Mouse (Mus musculus) E14TG2a.4 (cell line): Measurements from ENCODE around the gene Ncmap.

ENCODE experiments used
- H3K27me3 ChIP-seq: 2 replicates; pipeline ENCODE4 v1.6.1; 2014; ENCODE audit warnings: low read length, control low read depth; ENCODE audit not compliant: insufficient read depth
- H3K36me3 ChIP-seq: 2 replicates; pipeline ENCODE4 v1.6.1; 2014; ENCODE audit warnings: low read length, control low read depth; ENCODE audit not compliant: insufficient read depth
- H3K4me1 ChIP-seq: replicated peaks from 2 replicates; pipeline ENCODE4 v1.6.1; 2014; ENCODE audit warnings: low read depth, low read length, control low read depth
- H3K4me3 ChIP-seq: replicated peaks from 2 replicates; pipeline ENCODE4 v1.5.1; 2014; ENCODE audit warnings: mild to moderate bottlenecking, low read length
- H3K9me3 ChIP-seq: 2 replicates; pipeline ENCODE4 v1.6.1; 2014; ENCODE audit warnings: low read length, control low read depth
- CTCF ChIP-seq: conservative IDR thresholded peaks from 2 replicates; pipeline ENCODE4 v1.5.1; 2014; ENCODE audit warnings: low read length
- NANOG ChIP-seq: IDR thresholded peaks from 2 replicates; pipeline ENCODE4 v1.6.1; 2014; ENCODE audit warnings: borderline replicate concordance, low read length, mixed read lengths
- POU5F1 ChIP-seq: IDR thresholded peaks from 2 replicates; pipeline ENCODE4 v1.6.1; 2014; ENCODE audit warnings: low read length, borderline replicate concordance

Gene Ncmap

DNA sequence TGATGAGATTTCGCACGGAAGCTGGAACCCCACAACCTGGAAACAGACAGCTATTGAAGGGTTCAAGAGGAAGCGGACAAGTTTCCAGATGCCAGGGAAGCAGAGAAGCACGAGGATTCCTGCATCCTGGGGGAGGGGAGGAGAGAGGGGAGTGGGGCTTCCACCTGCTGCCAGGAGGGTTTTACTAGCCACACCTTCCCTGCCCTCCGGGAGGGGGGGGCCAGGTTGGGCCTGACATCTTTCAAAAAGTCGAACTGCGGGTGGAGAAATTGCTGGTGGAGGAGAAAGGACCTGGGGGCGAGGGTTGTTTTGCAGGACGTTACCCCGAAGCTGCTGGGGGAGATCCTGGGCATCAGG lies 35.0 kb upstream of the Ncmap start:
- TF ChIP-seq NANOG: no peak
- TF ChIP-seq POU5F1: no peak
- TF ChIP-seq CTCF: no peak
- peak overlapping the region; percentile 92 for H3K4me3 ChIP-seq
- H3K4me1 ChIP-seq: peaks cover 69% of the 10 kb centered on the region
- peaks cover 2% of the 10 kb centered on the region for H3K9me3 ChIP-seq
- H3K27me3 ChIP-seq: no peaks in the 10 kb centered on the region
- peaks cover 18% of the 10 kb centered on the region; the same call in 1 of the 2 replicates for H3K36me3 ChIP-seq

DNA sequence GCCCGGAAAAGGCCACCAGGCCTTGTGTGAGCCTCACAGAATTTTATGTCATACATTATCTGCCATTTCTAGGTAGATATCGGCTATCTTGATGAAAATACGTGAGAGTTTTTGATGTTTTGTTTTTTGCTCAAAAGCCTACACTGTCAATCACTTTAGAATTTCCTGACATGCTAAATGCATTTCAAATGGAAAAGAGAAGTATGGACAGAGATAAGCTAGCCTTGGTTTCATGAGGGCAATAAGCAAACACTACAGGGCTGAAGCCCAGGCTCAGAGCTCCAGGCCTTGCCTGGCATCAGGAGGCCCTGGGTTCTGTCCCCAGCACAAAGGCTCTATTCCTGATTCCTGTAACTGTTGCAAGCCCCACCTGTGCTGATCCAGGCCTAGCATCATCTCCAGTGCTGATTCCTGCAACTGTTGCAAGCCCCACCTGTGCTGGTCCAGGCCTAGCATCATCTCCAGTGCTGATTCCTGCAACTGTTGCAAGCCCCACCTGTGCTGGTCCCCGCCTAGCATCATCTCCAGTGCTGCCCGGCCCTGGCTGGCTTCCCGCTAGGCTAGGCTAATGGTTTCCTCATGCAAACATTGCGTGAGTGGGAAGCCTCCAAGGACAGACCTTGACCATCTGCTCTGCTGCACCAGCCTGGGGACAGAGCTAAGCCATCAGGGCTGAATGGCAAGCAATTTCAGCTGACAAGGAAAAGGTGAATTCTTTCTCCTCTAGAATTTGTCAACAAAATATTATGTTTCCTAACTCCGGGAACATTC lies 32.1 kb upstream of the Ncmap start:
- Histone ChIP-seq H3K9me3 (peaks cover 10% of the 10 kb centered on the region), H3K27me3 (no peaks in the 10 kb centered on the region)
- no peak for TF ChIP-seq POU5F1
- TF ChIP-seq CTCF: no peak
- no peak for TF ChIP-seq NANOG

DNA sequence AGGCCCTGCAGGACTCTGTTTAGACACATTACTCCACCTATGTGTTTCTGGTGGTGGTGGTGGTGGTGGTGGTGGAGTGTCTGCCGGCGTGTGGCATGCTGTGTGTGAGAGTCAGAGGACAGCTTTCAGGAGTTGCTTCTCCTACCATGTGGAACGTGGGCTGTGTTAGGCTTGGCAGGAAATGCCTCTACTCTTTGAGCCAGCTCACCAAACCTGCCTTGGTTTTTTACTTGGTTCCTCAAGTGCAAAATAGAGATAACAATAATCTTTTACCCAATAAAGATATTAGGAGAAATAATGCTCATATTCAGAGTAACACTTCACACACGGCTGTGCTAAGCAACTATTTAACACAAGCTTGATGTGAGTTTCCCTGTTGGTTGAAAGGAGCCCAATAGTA lies 31.4 kb upstream of the Ncmap start:
- Histone ChIP-seq H3K4me3 (no peak overlapping the region), H3K36me3 (peaks cover 54% of the 10 kb centered on the region), H3K27me3 (no peaks in the 10 kb centered on the region), H3K9me3 (peaks cover 10% of the 10 kb centered on the region), H3K4me1 (peaks cover 50% of the 10 kb centered on the region)
- TF ChIP-seq POU5F1 (no peak), CTCF (no peak), NANOG (no peak)

More for the DNA sequence above, 32.1 kb upstream of the Ncmap start:
- Histone ChIP-seq H3K4me3 (no peak overlapping the region), H3K4me1 (peaks cover 49% of the 10 kb centered on the region), H3K36me3 (peaks cover 46% of the 10 kb centered on the region)

DNA sequence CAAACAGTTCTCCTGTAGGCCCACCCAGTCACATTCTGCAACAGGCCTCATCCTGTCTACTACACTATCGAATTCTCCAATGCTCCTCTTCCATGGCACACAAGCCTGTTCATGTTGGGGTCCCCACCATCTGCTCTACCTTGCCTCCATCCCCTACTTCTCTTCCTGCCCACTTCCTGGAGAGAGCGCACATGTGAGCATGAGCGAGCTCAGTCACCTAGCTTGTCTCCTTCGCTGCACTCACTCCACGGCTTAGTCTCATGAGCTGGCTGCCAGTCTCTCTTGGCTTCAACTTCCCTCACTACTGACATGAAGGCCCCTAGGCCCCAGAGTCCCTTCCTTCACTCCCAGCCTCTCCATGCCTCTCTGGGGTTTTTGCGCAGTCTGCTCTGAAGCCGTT lies 28.6 kb upstream of the Ncmap start:
- Histone ChIP-seq H3K4me1 (peaks cover 50% of the 10 kb centered on the region), H3K9me3 (peaks cover 10% of the 10 kb centered on the region), H3K36me3 (peaks cover 79% of the 10 kb centered on the region), H3K4me3 (no peak overlapping the region), H3K27me3 (no peaks in the 10 kb centered on the region)
- TF ChIP-seq POU5F1: no peak
- TF ChIP-seq CTCF: no peak
- no peak for TF ChIP-seq NANOG

DNA sequence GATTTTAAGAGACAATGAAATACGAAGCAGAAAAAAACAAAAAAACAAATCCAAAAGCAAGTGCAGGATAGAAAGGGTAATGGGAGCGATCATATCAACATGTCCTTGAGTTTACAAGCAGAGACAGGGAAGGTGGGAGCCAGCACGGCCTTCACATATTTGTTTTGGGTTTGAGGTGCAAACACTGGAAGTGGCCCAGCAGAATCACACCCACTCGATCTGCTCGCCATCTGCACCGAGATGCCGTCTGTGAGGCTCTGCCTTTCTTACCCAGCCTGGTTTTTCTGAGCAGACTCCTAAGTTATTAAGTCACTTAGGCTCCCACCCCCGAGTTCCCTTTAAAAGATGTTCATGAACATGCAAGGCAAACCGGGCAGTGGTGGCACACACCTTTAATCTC lies 27.6 kb upstream of the Ncmap start:
- Histone ChIP-seq H3K36me3 (peaks cover 76% of the 10 kb centered on the region), H3K27me3 (no peaks in the 10 kb centered on the region), H3K9me3 (peaks cover 10% of the 10 kb centered on the region), H3K4me3 (no peak overlapping the region), H3K4me1 (peaks cover 50% of the 10 kb centered on the region)
- TF ChIP-seq NANOG (no peak), POU5F1 (no peak), CTCF (no peak)

DNA sequence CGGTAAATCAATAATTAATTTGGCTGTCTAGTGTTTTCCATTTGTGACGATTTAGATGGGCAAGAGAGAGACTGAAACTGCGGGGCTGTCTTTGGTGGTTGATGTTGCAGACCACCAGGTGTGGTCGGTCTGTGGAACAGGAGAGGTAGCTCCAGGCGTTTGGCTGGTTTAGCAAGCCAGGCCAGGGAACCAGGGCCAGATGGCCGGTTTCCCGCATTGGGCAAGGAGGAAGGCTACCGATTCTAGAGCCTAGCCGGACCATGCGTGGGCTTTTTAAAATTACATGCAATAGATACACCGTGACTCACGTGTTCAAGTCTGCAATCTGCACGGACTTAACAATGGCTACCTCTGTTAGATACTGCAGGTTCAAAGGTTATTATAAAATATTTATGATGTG lies 22.9 kb upstream of the Ncmap start:
- peaks cover 77% of the 10 kb centered on the region for H3K36me3 ChIP-seq
- H3K9me3 ChIP-seq: no peaks in the 10 kb centered on the region
- TF ChIP-seq CTCF: no peak
- no peak for TF ChIP-seq NANOG
- no peak for TF ChIP-seq POU5F1
- peak overlapping the region; percentile 81 for H3K4me3 ChIP-seq
- no peaks in the 10 kb centered on the region for H3K27me3 ChIP-seq
- peaks cover 76% of the 10 kb centered on the region for H3K4me1 ChIP-seq

DNA sequence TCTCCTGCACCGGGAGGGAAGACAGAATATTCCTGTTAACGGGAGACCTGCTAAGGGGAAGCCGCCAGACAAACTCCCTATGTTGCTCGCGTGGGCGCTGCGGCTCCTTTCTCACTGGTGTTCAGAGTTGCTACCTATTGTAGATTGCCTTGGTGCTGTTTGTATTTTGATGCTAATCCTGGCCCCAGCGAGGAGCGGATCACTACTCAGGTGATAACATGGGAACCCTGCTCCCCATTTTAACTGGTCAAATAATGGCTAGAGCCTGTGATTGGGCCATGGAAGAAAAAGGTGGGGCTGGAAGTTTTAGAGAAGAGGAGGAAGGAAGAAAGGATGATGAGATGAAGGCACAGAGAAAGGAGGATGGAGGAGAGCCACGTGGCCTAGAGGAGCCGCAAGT lies 22.4 kb upstream of the Ncmap start:
- Histone ChIP-seq H3K4me3 (peak overlapping the region; percentile 81), H3K27me3 (no peaks in the 10 kb centered on the region), H3K4me1 (peaks cover 81% of the 10 kb centered on the region), H3K36me3 (peaks cover 77% of the 10 kb centered on the region), H3K9me3 (no peaks in the 10 kb centered on the region)
- TF ChIP-seq POU5F1 (no peak), NANOG (no peak), CTCF (no peak)

DNA sequence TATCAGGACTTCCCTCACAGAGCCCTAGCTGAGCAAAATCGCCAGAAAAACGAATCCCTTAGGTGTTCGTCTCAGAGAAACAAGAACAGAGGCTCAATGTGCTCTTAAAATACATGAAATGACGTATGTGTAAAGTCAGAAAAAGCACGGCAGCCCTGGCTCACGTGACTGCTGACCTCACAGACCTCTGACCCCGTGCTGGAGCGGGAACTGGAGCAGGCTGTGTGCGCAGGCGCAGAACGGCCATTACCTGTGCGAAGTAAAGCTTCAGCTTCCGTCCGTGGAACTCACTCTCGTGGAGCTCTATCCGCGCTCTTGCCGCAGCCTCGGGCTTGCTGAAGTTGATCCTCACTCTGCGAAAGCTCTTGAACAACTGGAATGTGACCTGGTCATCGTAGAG lies 22.0 kb upstream of the Ncmap start:
- H3K36me3 ChIP-seq: peaks cover 77% of the 10 kb centered on the region
- peak overlapping the region; percentile 81 for H3K4me3 ChIP-seq
- no peaks in the 10 kb centered on the region for H3K27me3 ChIP-seq
- peaks cover 83% of the 10 kb centered on the region for H3K4me1 ChIP-seq
- no peaks in the 10 kb centered on the region for H3K9me3 ChIP-seq
- TF ChIP-seq POU5F1 (no peak), CTCF (no peak), NANOG (no peak)
